Mouse (Mus musculus): Measurements from ENCODE around the gene Lrrc45.

GRCm38 (mm10) chr11:120749430-120749829, 35.7 kb downstream of the Lrrc45 start:
- TF ChIP-seq ZNF384 (IDR thresholded peaks at IDR 0.05; ENCODE audit: low read depth, low read length), result no peak
- peak; percentile 49 to 75 (median 67) for TF ChIP-seq CTCF (IDR thresholded peaks at IDR 0.05 in 2 of 3, conservative IDR thresholded peaks at IDR 0.05 in 1 of 3; ENCODE audit: control insufficient read depth in 1 of 3, insufficient read depth in 1 of 3, low read depth in 2 of 3, low read length in 3 of 3, poor library complexity in 1 of 3, severe bottlenecking in 1 of 3)
- no peak for TF ChIP-seq RCOR1 (IDR thresholded peaks at IDR 0.05; ENCODE audit: low read depth, low read length)
- no peak for TF ChIP-seq USF2 (IDR thresholded peaks at IDR 0.05; ENCODE audit: borderline replicate concordance in 1 of 2, insufficient read depth in 1 of 2, low read depth in 1 of 2, low read length in 2 of 2)

Measured in MEL (cell line).